Comparison of ENCODE assay signal across 8 mouse cellular contexts in genomic region chr7:45405091-45406075, GRCm38 (mm10). TPM values are rescaled to one million over a fixed set of nuclear protein-coding genes. Genes with fewer than 3 reads are reported as not detected.
DNase-seq lines count a peak whose midpoint lies in the region; ATAC-seq and TF ChIP-seq lines count a peak whose summit lies in the region.

Kcna7 (plus strand) TSS chr7:45405653.

- intact Hi-C loops in left cerebral cortex, postnatal 36 days (cut with DNase I): no loop called here

- no peak within 1 kb of the TSS for H3K27ac ChIP-seq in intestine, embryonic 16.5 days (ENCODE audit: low read length)
- no peak within 1 kb of the TSS for H3K27ac ChIP-seq in small intestine, adult 2 months (ENCODE audit: insufficient read depth, low read depth, low read length)

- TF ChIP-seq POLR2A in small intestine, adult 2 months (IDR thresholded peaks at IDR 0.05; ENCODE audit: low read depth, low read length): no peak

- peaks cover 51% of the 10 kb centered on the region for H3K27me3 ChIP-seq in intestine, embryonic 16.5 days (replicated peaks; ENCODE audit: control insufficient read depth, insufficient read depth, low read length)
- peaks cover 30% of the 10 kb centered on the region for H3K27me3 ChIP-seq in small intestine, adult 2 months (ENCODE audit: control insufficient read depth, insufficient read depth, low read length)

- TF ChIP-seq CTCF in small intestine, adult 2 months (IDR thresholded peaks at IDR 0.05; ENCODE audit: extremely low read depth, insufficient read length, insufficient replicate concordance, low read depth, low read length): peak; percentile 96

- H3K9me3 ChIP-seq in intestine, embryonic 16.5 days (ENCODE audit: control insufficient read depth, low read length): no peaks in the 10 kb centered on the region

- H3K36me3 ChIP-seq in intestine, embryonic 16.5 days (ENCODE audit: control insufficient read depth, insufficient read depth, low read length): no peaks in the 10 kb centered on the region
- no peaks in the 10 kb centered on the region for H3K36me3 ChIP-seq in small intestine, adult 2 months (ENCODE audit: control insufficient read depth, insufficient read depth, low read length)

- H3K9ac ChIP-seq in intestine, embryonic 16.5 days (ENCODE audit: low read depth, low read length): peak within 1 kb of the TSS; percentile 62

- H3K4me2 ChIP-seq in intestine, embryonic 16.5 days (ENCODE audit: low read depth, low read length): peak within 1 kb of the TSS; percentile 74

- peak within 1 kb of the TSS; percentile 49 for H3K4me3 ChIP-seq in intestine, embryonic 16.5 days (ENCODE audit: low read length)
- peak within 1 kb of the TSS; percentile 63 for H3K4me3 ChIP-seq in small intestine, adult 2 months (ENCODE audit: low read depth, low read length)

- WGBS in intestine, embryonic 16.5 days: 14% methylated on average over 28 of the region's 28 CpGs
- WGBS in small intestine, adult 2 months: 10% methylated on average over 28 of the region's 28 CpGs

- DNase-seq in right cerebral cortex, adult 18-20 months: peak; percentile 54
- DNase-seq in right cerebral cortex, postnatal 36 days (ENCODE audit: low spot score in 2 of 2): no peak
- DNase-seq in embryo, embryonic 9.5 days (ENCODE audit: extremely low spot score): peak; percentile 59
- peak; percentile 96 for DNase-seq in heart, adult 11 months
- peak; percentile 58 to 61 for DNase-seq in left cerebral cortex, postnatal 36 days (ENCODE audit: low spot score in 2 of 2)

- H3K4me1 ChIP-seq in intestine, embryonic 16.5 days (ENCODE audit: control insufficient read depth, insufficient read depth, low read length): peaks cover 10% of the 10 kb centered on the region
- peaks cover 14% of the 10 kb centered on the region for H3K4me1 ChIP-seq in small intestine, adult 2 months (ENCODE audit: control insufficient read depth, insufficient read depth, insufficient read length, low read length)

- 0 out of 2 replicates have a peak, but pooled peaks have one; percentile 28 for ATAC-seq in intestine, embryonic 16.5 days
- peak; percentile 60 for ATAC-seq in megakaryocyte-erythroid progenitor cell, adult 5-6 weeks (replicated peaks; ENCODE audit: low FRiP score, low TSS enrichment, poor library complexity, severe bottlenecking)

RNA-seq across cellular contexts. Expression of gene Kcna7, which starts in this region (rescaled TPM):
- 0.11 TPM in 1 of 2 replicates, not detected in the other for polyA plus RNA-seq in intestine, embryonic 16.5 days (2015; fragmentation: Nextera tagmentation; extraction: Ambion mirVana)
- total RNA-seq in left cerebral cortex, postnatal 36 days (2021): not detected
- total RNA-seq in megakaryocyte-erythroid progenitor cell, adult 5-6 weeks (2014; fragmentation: Nextera tagmentation): not detected in 2 replicates
- total RNA-seq in megakaryocyte-erythroid progenitor cell, adult 5-6 weeks (2017): not detected in 2 replicates
- 0.04 TPM in 1 of 2 replicates, not detected in the other for polyA plus RNA-seq in small intestine, adult 2 months (2012; rRNA removed)

Comparison
In these comparisons a context has a peak if more than half of its experiments do, and no peak if none do; other contexts are left out.
1. DNase-seq: peak in right cerebral cortex, adult 18-20 months (single experiment), embryo, embryonic 9.5 days (single experiment) and heart, adult 11 months (single experiment); none in right cerebral cortex, postnatal 36 days (0 of 2).
2. Peak in ATAC-seq, H3K4me3 ChIP-seq, H3K9ac ChIP-seq and H3K4me2 ChIP-seq in intestine, embryonic 16.5 days; RNA of the gene not detected or under 1 TPM.
3. Peak in DNase-seq in left cerebral cortex, postnatal 36 days; RNA of the gene not detected or under 1 TPM.
4. Peak in ATAC-seq in megakaryocyte-erythroid progenitor cell, adult 5-6 weeks; RNA of the gene not detected or under 1 TPM.